Mouse (Mus musculus) neural tube, embryonic 15.5 days (tissue): ENCODE data around the gene Cep63. TPM values are rescaled to one million over a fixed set of nuclear protein-coding genes. Genes with fewer than 3 reads are reported as not detected.

Experiments
- ATAC-seq: fragments of 200-750 bp; cut with Nextera tagmentation; 2 replicates; pipeline ENCODE4 v1.8.0; 2017; ENCODE audit warnings: mild to moderate bottlenecking, moderate TSS enrichment, moderate library complexity; ENCODE audit not compliant: low FRiP score
- H3K27ac ChIP-seq: fragments of 300-500 bp; sonication (generic); replicated peaks from 2 replicates; pipeline ENCODE4 v1.5.1; 2015; ENCODE audit warnings: mild to moderate bottlenecking, inconsistent platforms
- H3K27me3 ChIP-seq: fragments of 300-500 bp; sonication (generic); replicated peaks from 2 replicates; pipeline ENCODE4 v1.6.1; 2015; ENCODE audit warnings: inconsistent platforms
- H3K36me3 ChIP-seq: fragments of 300-500 bp; sonication (generic); 2 replicates; pipeline ENCODE4 v1.6.1; 2015; ENCODE audit warnings: inconsistent platforms
- H3K4me1 ChIP-seq: fragments of 300-500 bp; sonication (generic); 2 replicates; pipeline ENCODE4 v1.6.1; 2015; ENCODE audit warnings: inconsistent platforms
- H3K4me2 ChIP-seq: fragments of 300-500 bp; sonication (generic); 2 replicates; pipeline ENCODE4 v1.6.1; 2015; ENCODE audit warnings: inconsistent platforms, mild to moderate bottlenecking, moderate library complexity
- H3K4me3 ChIP-seq: fragments of 300-500 bp; sonication (generic); replicated peaks from 2 replicates; pipeline ENCODE4 v1.5.1; 2015; ENCODE audit warnings: mild to moderate bottlenecking, inconsistent platforms
- H3K9ac ChIP-seq: fragments of 300-500 bp; sonication (generic); replicated peaks from 2 replicates; pipeline ENCODE4 v1.6.1; 2015; ENCODE audit warnings: mild to moderate bottlenecking, inconsistent platforms
- H3K9me3 ChIP-seq: fragments of 300-500 bp; sonication (generic); replicated peaks from 2 replicates; pipeline ENCODE4 v1.6.1; 2016; ENCODE audit warnings: inconsistent platforms
- WGBS: fragments of 180-500 bp; shearing (Covaris S2); methylation state at CpG from one replicate; pipeline ENCODE4 v1.1.7; 2015; ENCODE audit warnings: mixed read lengths; 5-methylcytosine and 5-hydroxymethylcytosine counted together
- polyA plus RNA-seq: library from polyadenylated mRNA; unstranded; fragments of >200 nt; fragmentation: Nextera tagmentation; extraction: Ambion mirVana; gene quantifications from 2 replicates; pipeline ENCODE4 v1.2.1, GENCODE M21; 2015

The Cep63 gene
- polyA plus RNA-seq, 1 experiment from 2014 or later, result 35.6 TPM

GRCm38 (mm10) chr9:102627442-102627841 is 1.1 kb upstream of the Cep63 start:
- Histone ChIP-seq H3K27ac (no peak overlapping the region; the same call in 1 of the 2 replicates), H3K4me2 (peak overlapping the region; percentile 75)
- ATAC-seq, result no peak

GRCm38 (mm10) chr9:102626839-102627225 is 498 bp upstream of the Cep63 start:
- 0 out of 2 replicates have a peak, but pooled peaks have one; percentile 9 for ATAC-seq
- H3K4me1 ChIP-seq, result peaks cover 24% of the 10 kb centered on the region
- WGBS, result 1% methylated on average over 9 of the region's 9 CpGs
- peaks cover 12% of the 10 kb centered on the region; the same call in 1 of the 2 replicates for H3K36me3 ChIP-seq
- no peaks in the 10 kb centered on the region for H3K9me3 ChIP-seq
- peak overlapping the region; percentile 99 for H3K27ac ChIP-seq
- H3K27me3 ChIP-seq, result no peaks in the 10 kb centered on the region
- H3K9ac ChIP-seq, result peak overlapping the region; percentile 97
- H3K4me3 ChIP-seq, result peak overlapping the region; percentile 81
- H3K4me2 ChIP-seq, result peak overlapping the region; percentile 75

More at GRCm38 (mm10) chr9:102627442-102627841, 1.1 kb upstream of the Cep63 start:
- H3K9me3 ChIP-seq, result no peaks in the 10 kb centered on the region
- peaks cover 27% of the 10 kb centered on the region for H3K4me1 ChIP-seq
- peak overlapping the region; percentile 97; the same call in 1 of the 2 replicates for H3K9ac ChIP-seq
- H3K4me3 ChIP-seq, result peak overlapping the region; percentile 81
- 85% methylated on average over 7 of the region's 7 CpGs for WGBS
- peaks cover 12% of the 10 kb centered on the region; the same call in 1 of the 2 replicates for H3K36me3 ChIP-seq
- H3K27me3 ChIP-seq, result no peaks in the 10 kb centered on the region

GRCm38 (mm10) chr9:102625401-102625982 is 842 bp downstream of the Cep63 start:
- H3K4me1 ChIP-seq, result peaks cover 24% of the 10 kb centered on the region
- H3K36me3 ChIP-seq, result 0 out of 2 replicates have a peak, but pooled peaks cover 3% of the 10 kb centered on the region
- H3K9me3 ChIP-seq, result no peaks in the 10 kb centered on the region
- peak; percentile 43 for ATAC-seq
- H3K27me3 ChIP-seq, result no peaks in the 10 kb centered on the region
- peak overlapping the region; percentile 81 for H3K4me3 ChIP-seq
- WGBS, result under 1% methylated on average over 27 of the region's 27 CpGs
- H3K27ac ChIP-seq, result peak overlapping the region; percentile 99
- peak overlapping the region; percentile 69 for H3K4me2 ChIP-seq
- peak overlapping the region; percentile 97 for H3K9ac ChIP-seq

- ATAC-seq, result no peak
- WGBS, result 79% methylated on average over 7 of the region's 7 CpGs
Measured at GRCm38 (mm10) chr9:102623581-102623980, 2.8 kb downstream of the Cep63 start.

GRCm38 (mm10) chr9:102622876-102623275 is 3.5 kb downstream of the Cep63 start:
- Histone ChIP-seq H3K27me3 (no peaks in the 10 kb centered on the region), H3K9ac (no peak overlapping the region), H3K36me3 (peaks cover 7% of the 10 kb centered on the region; the same call in 1 of the 2 replicates), H3K4me3 (no peak overlapping the region), H3K9me3 (no peaks in the 10 kb centered on the region), H3K27ac (no peak overlapping the region), H3K4me2 (no peak overlapping the region), H3K4me1 (peaks cover 22% of the 10 kb centered on the region)
- WGBS, result 86% methylated on average over 6 of the region's 6 CpGs
- no peak for ATAC-seq

More at GRCm38 (mm10) chr9:102623581-102623980, 2.8 kb downstream of the Cep63 start:
- no peak overlapping the region for H3K9ac ChIP-seq
- no peaks in the 10 kb centered on the region for H3K27me3 ChIP-seq
- H3K36me3 ChIP-seq, result peaks cover 2% of the 10 kb centered on the region; the same call in 1 of the 2 replicates
- H3K4me3 ChIP-seq, result no peak overlapping the region
- H3K9me3 ChIP-seq, result no peaks in the 10 kb centered on the region
- peaks cover 24% of the 10 kb centered on the region for H3K4me1 ChIP-seq
- H3K27ac ChIP-seq, result no peak overlapping the region
- no peak overlapping the region for H3K4me2 ChIP-seq

GRCm38 (mm10) chr9:102622192-102622857 is 4.0 kb downstream of the Cep63 start:
- Histone ChIP-seq H3K4me3 (no peak overlapping the region), H3K4me2 (no peak overlapping the region), H3K9me3 (no peaks in the 10 kb centered on the region), H3K9ac (no peak overlapping the region), H3K36me3 (peaks cover 10% of the 10 kb centered on the region), H3K27ac (no peak overlapping the region), H3K4me1 (peaks cover 16% of the 10 kb centered on the region), H3K27me3 (no peaks in the 10 kb centered on the region)
- WGBS, result 36% methylated on average over 5 of the region's 5 CpGs
- ATAC-seq, result no peak

- H3K27me3 ChIP-seq, result no peaks in the 10 kb centered on the region
- H3K9ac ChIP-seq, result no peak overlapping the region
- H3K9me3 ChIP-seq, result no peaks in the 10 kb centered on the region
- H3K4me3 ChIP-seq, result no peak overlapping the region
- H3K36me3 ChIP-seq, result peaks cover 10% of the 10 kb centered on the region
- H3K4me2 ChIP-seq, result no peak overlapping the region
- no peak overlapping the region for H3K27ac ChIP-seq
- WGBS, result 60% methylated on average over 5 of the region's 5 CpGs
- ATAC-seq, result no peak
- H3K4me1 ChIP-seq, result peaks cover 11% of the 10 kb centered on the region
Measured at GRCm38 (mm10) chr9:102621385-102621784, 4.9 kb downstream of the Cep63 start.

- H3K27me3 ChIP-seq, result no peaks in the 10 kb centered on the region
- ATAC-seq, result no peak
- H3K9me3 ChIP-seq, result no peaks in the 10 kb centered on the region
- H3K4me2 ChIP-seq, result no peak overlapping the region
- WGBS, result 87% methylated on average over 9 of the region's 9 CpGs
- no peaks in the 10 kb centered on the region for H3K4me1 ChIP-seq
- no peak overlapping the region for H3K9ac ChIP-seq
- H3K27ac ChIP-seq, result no peak overlapping the region
- no peak overlapping the region for H3K4me3 ChIP-seq
- H3K36me3 ChIP-seq, result peaks cover 42% of the 10 kb centered on the region
Measured at GRCm38 (mm10) chr9:102616267-102616666, 10.1 kb downstream of the Cep63 start.

- H3K27ac ChIP-seq, result no peak overlapping the region
- H3K36me3 ChIP-seq, result peaks cover 46% of the 10 kb centered on the region
- H3K4me1 ChIP-seq, result no peaks in the 10 kb centered on the region
- H3K4me2 ChIP-seq, result no peak overlapping the region
- no peaks in the 10 kb centered on the region for H3K9me3 ChIP-seq
- no peak for ATAC-seq
- H3K9ac ChIP-seq, result no peak overlapping the region
- H3K4me3 ChIP-seq, result no peak overlapping the region
- H3K27me3 ChIP-seq, result no peaks in the 10 kb centered on the region
- WGBS, result 91% methylated on average over 3 of the region's 3 CpGs
Measured at GRCm38 (mm10) chr9:102615071-102615470, 11.3 kb downstream of the Cep63 start.

- Histone ChIP-seq H3K36me3 (peaks cover 36% of the 10 kb centered on the region), H3K27ac (no peak overlapping the region), H3K27me3 (no peaks in the 10 kb centered on the region), H3K4me3 (no peak overlapping the region), H3K9me3 (no peaks in the 10 kb centered on the region), H3K9ac (no peak overlapping the region), H3K4me2 (no peak overlapping the region), H3K4me1 (no peaks in the 10 kb centered on the region)
- WGBS, result 96% methylated on average over 3 of the region's 3 CpGs
- no peak for ATAC-seq
Measured at GRCm38 (mm10) chr9:102609221-102609620, 17.1 kb downstream of the Cep63 start.

- peaks cover 21% of the 10 kb centered on the region for H3K36me3 ChIP-seq
- no peak overlapping the region for H3K9ac ChIP-seq
- no peak for ATAC-seq
- no peak overlapping the region for H3K4me2 ChIP-seq
- no peak overlapping the region for H3K27ac ChIP-seq
- H3K4me1 ChIP-seq, result no peaks in the 10 kb centered on the region
- no peaks in the 10 kb centered on the region for H3K27me3 ChIP-seq
- no peaks in the 10 kb centered on the region for H3K9me3 ChIP-seq
- 63% methylated on average over 5 of the region's 5 CpGs for WGBS
- H3K4me3 ChIP-seq, result no peak overlapping the region
Measured at GRCm38 (mm10) chr9:102607471-102607870, 18.9 kb downstream of the Cep63 start.

GRCm38 (mm10) chr9:102605162-102605561 is 21.2 kb downstream of the Cep63 start:
- H3K4me3 ChIP-seq, result no peak overlapping the region
- 82% methylated on average over 6 of the region's 6 CpGs for WGBS
- no peak overlapping the region for H3K4me2 ChIP-seq
- no peak for ATAC-seq
- H3K27ac ChIP-seq, result no peak overlapping the region
- H3K27me3 ChIP-seq, result no peaks in the 10 kb centered on the region
- no peaks in the 10 kb centered on the region for H3K4me1 ChIP-seq
- H3K9ac ChIP-seq, result no peak overlapping the region
- H3K9me3 ChIP-seq, result no peaks in the 10 kb centered on the region
- peaks cover 12% of the 10 kb centered on the region; the same call in 1 of the 2 replicates for H3K36me3 ChIP-seq
